Mouse (Mus musculus) olfactory bulb, adult 2 months (tissue): ENCODE data around the gene Ncstn.

ENCODE experiments used
- CTCF ChIP-seq: fragments of 200-500 bp; IDR thresholded peaks from 2 replicates; pipeline ENCODE4 v1.5.1; 2012; ENCODE audit warnings: low read depth, mild to moderate bottlenecking, low read length, moderate library complexity; ENCODE audit not compliant: insufficient read depth
- POLR2A ChIP-seq: fragments of 200-500 bp; IDR thresholded peaks from 2 replicates; pipeline ENCODE4 v1.6.1; 2012; ENCODE audit warnings: mild to moderate bottlenecking, low read depth, low read length, moderate library complexity; ENCODE audit not compliant: insufficient read depth

DNA sequence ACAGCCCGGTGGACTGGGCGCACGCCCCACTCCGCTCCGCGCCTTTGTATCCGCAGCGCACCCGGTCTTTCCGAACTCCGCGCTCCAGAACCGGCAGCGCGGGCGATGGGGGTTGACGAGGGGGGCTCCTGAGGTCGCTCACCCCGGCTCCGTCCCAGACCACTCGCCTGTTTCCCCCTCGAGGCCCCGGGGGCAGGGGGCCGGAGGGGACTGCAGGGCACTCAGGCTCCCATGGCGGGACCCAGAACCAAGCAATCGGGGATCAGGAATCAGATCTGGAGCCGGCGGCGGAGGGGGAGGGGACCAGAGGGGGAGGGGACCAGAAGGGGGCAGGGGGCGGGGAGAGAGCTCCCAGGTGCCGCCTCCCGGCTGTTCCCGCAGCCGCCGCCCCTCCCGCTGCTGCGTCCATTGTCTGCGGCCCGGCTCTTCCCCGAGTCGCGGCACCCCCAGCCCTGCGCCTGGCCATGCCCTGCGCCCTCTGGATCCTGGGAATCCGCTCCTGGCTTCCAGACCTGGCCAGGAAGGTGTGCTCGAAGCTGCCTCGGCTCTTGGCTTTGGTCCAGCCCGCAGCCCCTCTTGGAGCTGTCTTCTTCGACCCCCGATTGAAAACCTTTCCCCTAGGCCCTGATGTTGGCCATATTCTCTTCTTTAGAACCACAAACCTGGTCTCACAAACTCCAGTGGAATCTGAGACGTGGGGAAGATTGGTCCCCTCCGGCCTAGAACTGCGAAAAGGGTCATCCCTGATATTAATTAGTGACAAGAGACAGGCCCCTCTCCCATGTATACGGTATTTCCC lies 55.4 kb downstream of the Ncstn start:
- 0 out of 2 replicates have a peak, but pooled peaks have one; percentile 50 for TF ChIP-seq POLR2A
- TF ChIP-seq CTCF = no peak
